Mouse (Mus musculus) left cerebral cortex, postnatal 10 days (tissue): ENCODE results near the gene Dennd2c. TPM values are rescaled to one million over a fixed set of nuclear protein-coding genes. Genes with fewer than 3 reads are reported as not detected.
"Not testable (repeated sequence)": the region's sequence is repeated elsewhere in the genome, so short reads cannot be mapped to it uniquely, and the experiment has no call there.

Source experiments
- DNase-seq, 2 experiments: peaks; one replicate each; pipeline ENCODE4 v3.0.0; 2021 to 2022; ENCODE audit warnings: low spot score in 2 of 2, mixed read lengths in 1 of 2; ENCODE audit errors: extremely low spot score in 1 of 2
- intact Hi-C: fragments of 180-260 bp; cut with DNase I; formaldehyde crosslinking; loops from one replicate; pipeline ENCODE4 v1.15.1; 2025
- total RNA-seq, 2 experiments: library from RNA; stranded (reverse); gene quantifications; 2 replicates each; pipeline ENCODE4 v1.2.3; 2021

The Dennd2c gene
- total RNA-seq, 2 experiments from 2014 or later: 0.95 to 1.2 TPM

DNA sequence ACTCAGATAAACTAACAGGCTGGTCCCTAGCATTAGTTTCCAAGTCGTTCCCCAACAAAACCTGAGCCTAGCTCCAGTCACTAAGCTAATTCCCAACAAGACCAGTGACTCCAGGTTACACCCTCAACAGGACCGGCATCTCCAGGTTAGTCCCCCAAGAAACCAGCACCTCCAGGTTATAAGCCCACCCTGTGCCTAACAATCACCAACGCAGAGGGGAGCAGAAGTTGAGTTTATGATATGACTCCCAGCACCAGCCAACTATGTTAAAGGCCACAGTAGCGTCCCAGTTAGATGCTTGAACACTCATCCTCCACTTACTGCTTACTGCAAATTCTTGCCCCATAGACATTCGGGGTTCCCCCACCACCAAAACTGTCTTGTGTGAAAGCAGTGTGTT is 97.0 kb downstream of the Dennd2c start:
- no peak for DNase-seq
- intact Hi-C loops: no loop called here

- DNase-seq, intact Hi-C loops: not testable (repeated sequence)
These were observed 98.7 kb downstream of the Dennd2c start for GRCm38 (mm10) chr3:103201105-103201504.

- intact Hi-C loops: no loop called here
- no peak for DNase-seq
These were observed 101.2 kb downstream of the Dennd2c start for GRCm38 (mm10) chr3:103203554-103203953.

- DNase-seq: no peak
- intact Hi-C loops: no loop called here
These were observed 102.0 kb downstream of the Dennd2c start for GRCm38 (mm10) chr3:103204445-103204844.

DNA sequence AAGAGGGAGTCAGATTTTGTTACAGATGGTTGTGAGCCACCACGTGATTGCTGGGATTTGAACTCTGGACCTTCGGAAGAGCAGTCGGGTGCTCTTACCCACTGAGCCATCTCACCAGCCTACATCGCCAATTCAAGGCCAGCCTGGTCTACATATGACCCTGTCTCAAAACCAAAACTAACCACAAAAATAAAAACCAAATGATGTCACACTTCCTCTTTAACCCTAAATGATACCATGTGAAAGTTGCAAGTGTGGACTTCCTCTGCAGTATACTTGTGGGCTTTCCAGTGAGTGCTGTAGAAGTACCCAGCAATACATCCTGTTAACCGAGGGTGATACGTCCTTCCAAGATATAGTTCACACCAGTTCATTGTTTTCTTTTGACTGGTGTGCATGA is 104.0 kb downstream of the Dennd2c start:
- intact Hi-C loops: no loop called here
- DNase-seq: no peak

DNA sequence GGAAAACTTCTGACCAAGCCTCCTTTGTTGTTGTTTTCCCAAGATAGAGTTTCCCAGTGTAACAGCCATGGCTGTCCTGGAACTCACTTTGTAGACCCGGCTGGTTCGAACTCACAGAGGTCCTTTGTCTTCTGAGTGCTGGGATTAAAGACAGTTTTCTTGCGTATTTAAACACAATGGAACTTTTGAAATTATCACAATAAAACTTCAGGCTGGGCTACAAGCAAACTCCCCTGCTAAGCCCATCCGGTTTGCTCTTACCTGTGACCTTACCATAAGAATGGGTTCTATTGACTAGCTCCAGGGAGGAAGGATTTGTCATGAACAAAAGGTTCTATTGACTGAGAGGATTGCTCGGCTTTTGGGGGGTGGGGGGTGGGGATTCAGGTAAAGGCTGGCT is 105.3 kb downstream of the Dennd2c start:
- DNase-seq: no peak
- intact Hi-C loops: no loop called here

- intact Hi-C loops: no loop called here
These were observed 105.8 kb downstream of the Dennd2c start for GRCm38 (mm10) chr3:103208237-103208636.

GRCm38 (mm10) chr3:103211101-103211500 is 108.7 kb downstream of the Dennd2c start:
- no peak for DNase-seq
- intact Hi-C loops: no loop called here

More at GRCm38 (mm10) chr3:103208237-103208636, 105.8 kb downstream of the Dennd2c start:
- no peak for DNase-seq

- intact Hi-C loops: no loop called here
- DNase-seq: no peak
These were observed 109.7 kb downstream of the Dennd2c start for GRCm38 (mm10) chr3:103212142-103212541.

DNA sequence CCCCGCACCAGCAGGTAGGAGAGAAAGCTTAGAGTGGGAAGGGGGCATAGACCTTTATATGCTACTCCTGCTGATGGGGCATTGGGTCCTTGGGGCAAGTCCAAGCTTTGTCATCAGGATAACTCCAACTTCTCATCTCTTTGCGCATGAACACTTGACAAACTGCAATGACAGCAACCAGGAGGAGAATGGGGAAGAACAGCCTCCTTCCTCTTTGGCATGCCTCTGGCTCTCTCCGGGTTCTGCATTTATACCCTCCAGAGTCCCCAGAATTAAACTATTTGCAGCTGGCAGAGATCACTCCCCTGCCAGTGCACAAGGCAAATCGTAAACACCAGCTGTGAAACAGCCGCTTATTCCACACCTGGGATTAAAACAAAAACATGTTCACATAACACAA is 111.1 kb downstream of the Dennd2c start:
- DNase-seq: peak in 1 of 2 experiments; percentile 3
- intact Hi-C loops: no loop called here

DNA sequence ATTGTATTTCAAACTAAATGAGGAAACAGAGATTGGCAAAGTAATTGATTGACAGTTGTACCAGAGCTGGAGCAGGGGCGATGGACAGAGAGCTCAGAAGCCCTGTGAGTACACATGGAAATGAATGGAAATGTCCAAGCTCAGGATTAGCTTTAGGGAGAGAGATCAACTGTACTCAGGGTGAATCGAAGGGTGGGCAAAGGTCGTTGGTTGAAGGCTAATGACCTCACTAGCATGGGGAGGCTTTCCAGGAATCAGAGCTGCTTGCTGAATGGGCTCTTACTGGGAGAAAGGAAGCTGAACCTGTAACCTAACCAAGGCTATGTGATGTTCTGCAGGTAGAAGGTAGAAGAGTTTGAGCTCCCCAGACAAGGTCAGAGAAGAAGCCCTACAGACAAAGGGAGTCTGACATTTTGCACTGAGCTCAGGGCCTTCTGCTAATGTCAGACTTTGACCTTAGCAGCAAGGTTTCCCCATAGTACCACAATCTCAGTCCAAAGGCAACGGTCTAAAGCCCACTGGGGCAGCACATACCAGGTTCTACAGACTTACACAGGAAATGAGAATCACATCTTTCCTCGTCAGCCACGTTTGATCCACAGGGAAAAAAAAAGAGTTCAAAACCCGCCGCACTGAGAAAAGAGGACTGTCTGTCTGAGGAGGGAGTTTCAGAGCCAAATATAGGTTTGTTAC is 112.3 kb downstream of the Dennd2c start:
- no peak for DNase-seq
- intact Hi-C loops: no loop called here

DNA sequence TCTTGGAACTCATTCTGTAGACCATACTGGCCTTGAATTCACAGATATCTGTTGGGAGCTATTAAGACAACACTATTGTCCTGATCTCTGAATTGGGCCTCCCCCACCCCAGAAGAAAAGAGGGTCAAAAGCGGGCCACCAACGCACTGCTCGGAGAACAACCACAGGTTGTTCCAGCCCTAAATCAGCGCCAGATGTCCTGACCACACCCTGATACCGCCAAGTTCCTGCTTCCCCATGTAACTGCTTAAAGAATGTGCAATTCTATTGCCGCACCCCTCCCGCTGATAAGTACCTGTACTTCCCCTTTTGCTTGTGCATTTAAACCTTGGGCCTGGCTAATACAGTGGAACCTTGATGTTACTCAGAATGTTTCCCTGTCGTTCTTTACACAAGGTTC is 113.0 kb downstream of the Dennd2c start:
- intact Hi-C loops, DNase-seq: not testable (repeated sequence)

Other genes with a start within 250 kb of the Dennd2c start
- not detected for gene Sycp1, start 166.5 kb upstream of the Dennd2c start, total RNA-seq
- gene Nr1h5, start 138.5 kb upstream of the Dennd2c start, total RNA-seq: not detected
- gene Sike1, start 106.9 kb upstream of the Dennd2c start, total RNA-seq: 10 to 100 TPM; 83.3 to 85.2 TPM
- 100 to 1,000 TPM; 289 to 294 TPM for gene Csde1, start 82.2 kb upstream of the Dennd2c start, total RNA-seq
- gene Nras, start 44.3 kb upstream of the Dennd2c start, total RNA-seq: 100 to 1,000 TPM; 143 to 169 TPM
- gene Ampd1, start 28.6 kb upstream of the Dennd2c start, total RNA-seq: not detected
- 10 to 100 TPM; 69.6 to 77.7 TPM for gene Bcas2, start 69.1 kb downstream of the Dennd2c start, total RNA-seq
- 10 to 100 TPM; 58.9 to 60.2 TPM for gene Trim33, start 176.7 kb downstream of the Dennd2c start, total RNA-seq